Mouse (Mus musculus) ES-E14 (cell line): ENCODE measurements at regions not wholly inside any gene's neighbourhood (a gene's known extent, or its start where the extent isn't known, plus 50 kb on each side); places are given as distances from the start of the nearest gene placed in this dataset.

Experiments
- DNase-seq: peaks from one replicate; pipeline ENCODE4 v3.0.0-alpha.2; 2013; ENCODE audit warnings: low read depth, low spot score
- H3K27ac ChIP-seq: 2 replicates; pipeline ENCODE4 v1.5.1; 2012; ENCODE audit warnings: low read depth, mild to moderate bottlenecking, low read length, moderate library complexity, mixed read lengths; ENCODE audit not compliant: poor library complexity, insufficient read depth, severe bottlenecking
- H3K36me3 ChIP-seq: 2 replicates; pipeline ENCODE4 v1.6.1; 2012; ENCODE audit warnings: mild to moderate bottlenecking, low read length, moderate library complexity, mixed read lengths; ENCODE audit not compliant: control insufficient read depth, poor library complexity, insufficient read depth, severe bottlenecking
- H3K4me1 ChIP-seq, 2 experiments: fragments of 150-350 bp in 1 of 2; sonication (generic) in 1 of 2; 2 replicates each; pipeline ENCODE4 v1.6.1; 2012; ENCODE audit warnings: low read length in 2 of 2, mild to moderate bottlenecking in 1 of 2, mixed read lengths in 1 of 2; ENCODE audit not compliant: control insufficient read depth in 2 of 2, insufficient read depth in 2 of 2, poor library complexity in 1 of 2
- H3K4me3 ChIP-seq, 2 experiments: fragments of 150-350 bp in 1 of 2; sonication (generic) in 1 of 2; 2 replicates each; pipeline ENCODE4 v1.5.1; 2012; ENCODE audit warnings: low read length in 2 of 2, low read depth in 1 of 2, mild to moderate bottlenecking in 1 of 2, mixed read lengths in 1 of 2; ENCODE audit not compliant: insufficient read depth in 1 of 2, poor library complexity in 1 of 2, severe bottlenecking in 1 of 2
- H3K9ac ChIP-seq: 2 replicates; pipeline ENCODE4 v1.6.1; 2012; ENCODE audit warnings: low read depth, mild to moderate bottlenecking, low read length, mixed read lengths; ENCODE audit not compliant: poor library complexity, insufficient read depth, severe bottlenecking
- H3K9me3 ChIP-seq: fragments of 150-350 bp; sonication (generic); 2 replicates; pipeline ENCODE4 v1.6.1; 2012; ENCODE audit warnings: low read depth, mild to moderate bottlenecking, low read length; ENCODE audit not compliant: control insufficient read depth, insufficient read depth
- CHD2 ChIP-seq: IDR thresholded peaks from 2 replicates; pipeline ENCODE4 v1.6.1; 2014; ENCODE audit warnings: mild to moderate bottlenecking, low read depth, low read length, inconsistent platforms
- HCFC1 ChIP-seq: IDR thresholded peaks from 2 replicates; pipeline ENCODE4 v1.6.1; 2012; ENCODE audit warnings: low read length, inconsistent platforms, borderline replicate concordance; ENCODE audit not compliant: insufficient read depth
- MAFK ChIP-seq: IDR thresholded peaks from 2 replicates; pipeline ENCODE4 v1.6.1; 2014; ENCODE audit warnings: mild to moderate bottlenecking, low read depth, low read length, inconsistent platforms; ENCODE audit not compliant: insufficient read depth
- ZC3H11A ChIP-seq: IDR thresholded peaks from 2 replicates; pipeline ENCODE4 v1.6.1; 2012; ENCODE audit warnings: low read depth, mild to moderate bottlenecking, inconsistent platforms, low read length, borderline replicate concordance
- ZNF384 ChIP-seq: IDR thresholded peaks from 2 replicates; pipeline ENCODE4 v1.6.1; 2012; ENCODE audit warnings: low read depth, low read length, inconsistent platforms
- in situ Hi-C, 2 experiments: fragments of 600-800 bp; cut with MboI; formaldehyde crosslinking; loops; one replicate each; pipeline ENCODE4 v1.15.1; 2025; ENCODE audit warnings: low sequenced_read_pairs in 2 of 2, inconsistent platforms in 1 of 2; ENCODE audit not compliant: unreplicated experiment in 2 of 2

GRCm38 (mm10) chr16:76167651-76168050, 145.6 kb upstream of the Samsn1 start:
- H3K4me3 ChIP-seq: no peak overlapping the region
- H3K9ac ChIP-seq: no peak overlapping the region
- no peak overlapping the region for H3K27ac ChIP-seq
- no peaks in the 10 kb centered on the region for H3K4me1 ChIP-seq
- DNase-seq: no peak
- in situ Hi-C loops: no loop called here
- TF ChIP-seq HCFC1 (no peak), MAFK (no peak), CHD2 (no peak), ZNF384 (no peak), ZC3H11A (no peak)
- no peaks in the 10 kb centered on the region for H3K36me3 ChIP-seq
- 0 out of 2 replicates have a peak, but pooled peaks cover 2% of the 10 kb centered on the region for H3K9me3 ChIP-seq

DNA sequence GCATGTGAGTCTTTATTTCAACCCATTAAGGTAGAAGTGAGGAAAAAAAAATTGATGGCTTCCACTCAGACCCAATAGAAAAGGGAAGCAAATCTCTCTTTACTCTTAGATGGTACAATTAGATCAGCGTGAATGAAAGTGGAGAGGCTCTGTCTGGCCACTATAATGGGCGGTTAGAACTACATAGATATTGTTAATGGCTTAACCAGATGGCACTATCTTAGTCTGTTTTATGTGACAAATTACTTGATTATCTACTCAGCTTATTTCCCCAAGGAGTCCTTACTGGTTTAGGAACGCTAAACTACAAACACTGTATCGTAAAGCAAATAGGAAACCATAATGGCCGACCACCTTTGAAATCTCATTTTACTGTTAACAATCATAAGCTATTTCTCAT, 138.8 kb upstream of the Samsn1 start:
- no peaks in the 10 kb centered on the region for H3K36me3 ChIP-seq
- H3K4me1 ChIP-seq: no peaks in the 10 kb centered on the region
- no peak overlapping the region for H3K4me3 ChIP-seq
- DNase-seq: no peak
- TF ChIP-seq CHD2 (no peak), MAFK (no peak), ZNF384 (no peak), ZC3H11A (no peak), HCFC1 (no peak)
- no peaks in the 10 kb centered on the region for H3K9me3 ChIP-seq
- in situ Hi-C loops: no loop called here
- H3K27ac ChIP-seq: no peak overlapping the region
- H3K9ac ChIP-seq: no peak overlapping the region

DNA sequence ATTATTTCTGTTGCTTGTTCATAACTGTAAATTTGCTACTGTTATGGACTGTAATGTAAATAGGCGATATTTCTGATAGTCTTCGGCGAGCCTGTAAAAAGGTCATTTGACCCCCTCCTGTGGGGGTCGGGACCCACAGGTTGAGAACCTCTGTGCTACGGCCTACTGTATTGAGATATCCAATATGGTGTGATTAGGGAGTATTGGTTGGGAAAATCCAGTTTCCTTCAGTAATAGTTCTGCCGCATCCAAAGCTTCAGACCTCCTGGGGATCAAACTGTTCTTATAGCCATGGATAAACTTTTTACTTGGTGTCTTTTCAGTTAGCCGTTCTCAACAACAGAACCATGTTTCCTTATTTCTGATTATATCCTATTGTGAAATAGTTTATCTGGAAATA, 136.5 kb upstream of the Samsn1 start:
- no peak overlapping the region for H3K4me3 ChIP-seq
- no peak overlapping the region for H3K9ac ChIP-seq
- TF ChIP-seq CHD2 (peak; percentile 87), MAFK (no peak)
- H3K27ac ChIP-seq: no peak overlapping the region
- no peaks in the 10 kb centered on the region for H3K4me1 ChIP-seq
- DNase-seq: no peak
- no peaks in the 10 kb centered on the region for H3K36me3 ChIP-seq
- H3K9me3 ChIP-seq: no peaks in the 10 kb centered on the region
- in situ Hi-C loops: no loop called here

- no peak for DNase-seq
- no peak overlapping the region for H3K9ac ChIP-seq
- in situ Hi-C loops: no loop called here
- H3K4me1 ChIP-seq: no peaks in the 10 kb centered on the region
- H3K9me3 ChIP-seq: no peaks in the 10 kb centered on the region
- no peaks in the 10 kb centered on the region for H3K36me3 ChIP-seq
- no peak overlapping the region for H3K27ac ChIP-seq
- H3K4me3 ChIP-seq: no peak overlapping the region
- no peak for TF ChIP-seq ZC3H11A
Measured at GRCm38 (mm10) chr16:76153766-76154525, 131.9 kb upstream of the Samsn1 start.

GRCm38 (mm10) chr16:76149581-76149980, 127.5 kb upstream of the Samsn1 start:
- Histone ChIP-seq H3K4me3 (no peak overlapping the region), H3K27ac (no peak overlapping the region), H3K9me3 (no peaks in the 10 kb centered on the region), H3K9ac (no peak overlapping the region), H3K36me3 (no peaks in the 10 kb centered on the region), H3K4me1 (no peaks in the 10 kb centered on the region)
- DNase-seq: no peak
- TF ChIP-seq MAFK: no peak
- in situ Hi-C loops: no loop called here
